Mouse (Mus musculus) cerebellum, postnatal 36 days (tissue): ENCODE data around the gene Ostm1.

ENCODE experiments used
- DNase-seq, 2 experiments: peaks; one replicate each; pipeline ENCODE4 v3.0.0; 2021 to 2022; ENCODE audit warnings: mixed read lengths in 2 of 2

Ostm1 gene

GRCm38 (mm10) chr10:42583157-42583872 lies at the start of gene Ostm1, which contains the start of gene Nr2e1:
TSS of gene Ostm1 (plus strand) at chr10:42583822.
TSS of gene Nr2e1 (minus strand) at chr10:42583632.
- no peak for DNase-seq

GRCm38 (mm10) chr10:42533836-42534453 lies 49.7 kb upstream of the Ostm1 start:
- DNase-seq, result no peak

GRCm38 (mm10) chr10:42537571-42538316 lies 45.9 kb upstream of the Ostm1 start:
- DNase-seq, result no peak

- no peak for DNase-seq
Observed at GRCm38 (mm10) chr10:42545707-42546503, 37.7 kb upstream of the Ostm1 start.

GRCm38 (mm10) chr10:42546507-42546906 lies 37.1 kb upstream of the Ostm1 start:
- DNase-seq, result no peak

GRCm38 (mm10) chr10:42559581-42560200 lies 23.9 kb upstream of the Ostm1 start:
- DNase-seq, result no peak

- DNase-seq, result no peak
Observed at GRCm38 (mm10) chr10:42562272-42562671, 21.4 kb upstream of the Ostm1 start.

GRCm38 (mm10) chr10:42572567-42572966 lies 11.1 kb upstream of the Ostm1 start:
- DNase-seq, result no peak

GRCm38 (mm10) chr10:42572971-42573370 lies 10.7 kb upstream of the Ostm1 start:
- no peak for DNase-seq

- no peak for DNase-seq
Observed at GRCm38 (mm10) chr10:42574639-42575038, 9.0 kb upstream of the Ostm1 start.

- no peak for DNase-seq
Observed at GRCm38 (mm10) chr10:42577525-42578280, 5.9 kb upstream of the Ostm1 start.

GRCm38 (mm10) chr10:42578281-42578675 lies 5.3 kb upstream of the Ostm1 start:
- no peak for DNase-seq

- no peak for DNase-seq
Observed at GRCm38 (mm10) chr10:42578698-42579474, 4.7 kb upstream of the Ostm1 start.

GRCm38 (mm10) chr10:42579475-42580130 lies 4.0 kb upstream of the Ostm1 start:
- no peak for DNase-seq

- no peak for DNase-seq
Observed at GRCm38 (mm10) chr10:42580131-42580950, 3.3 kb upstream of the Ostm1 start.

- no peak for DNase-seq
Observed at GRCm38 (mm10) chr10:42580951-42581277, 2.7 kb upstream of the Ostm1 start.

GRCm38 (mm10) chr10:42581694-42582565 lies 1.7 kb upstream of the Ostm1 start:
- DNase-seq, result no peak

GRCm38 (mm10) chr10:42582566-42583110 lies 984 bp upstream of the Ostm1 start:
- no peak for DNase-seq
